Mouse (Mus musculus): ENCODE measurements around the gene Gins2.

DNA sequence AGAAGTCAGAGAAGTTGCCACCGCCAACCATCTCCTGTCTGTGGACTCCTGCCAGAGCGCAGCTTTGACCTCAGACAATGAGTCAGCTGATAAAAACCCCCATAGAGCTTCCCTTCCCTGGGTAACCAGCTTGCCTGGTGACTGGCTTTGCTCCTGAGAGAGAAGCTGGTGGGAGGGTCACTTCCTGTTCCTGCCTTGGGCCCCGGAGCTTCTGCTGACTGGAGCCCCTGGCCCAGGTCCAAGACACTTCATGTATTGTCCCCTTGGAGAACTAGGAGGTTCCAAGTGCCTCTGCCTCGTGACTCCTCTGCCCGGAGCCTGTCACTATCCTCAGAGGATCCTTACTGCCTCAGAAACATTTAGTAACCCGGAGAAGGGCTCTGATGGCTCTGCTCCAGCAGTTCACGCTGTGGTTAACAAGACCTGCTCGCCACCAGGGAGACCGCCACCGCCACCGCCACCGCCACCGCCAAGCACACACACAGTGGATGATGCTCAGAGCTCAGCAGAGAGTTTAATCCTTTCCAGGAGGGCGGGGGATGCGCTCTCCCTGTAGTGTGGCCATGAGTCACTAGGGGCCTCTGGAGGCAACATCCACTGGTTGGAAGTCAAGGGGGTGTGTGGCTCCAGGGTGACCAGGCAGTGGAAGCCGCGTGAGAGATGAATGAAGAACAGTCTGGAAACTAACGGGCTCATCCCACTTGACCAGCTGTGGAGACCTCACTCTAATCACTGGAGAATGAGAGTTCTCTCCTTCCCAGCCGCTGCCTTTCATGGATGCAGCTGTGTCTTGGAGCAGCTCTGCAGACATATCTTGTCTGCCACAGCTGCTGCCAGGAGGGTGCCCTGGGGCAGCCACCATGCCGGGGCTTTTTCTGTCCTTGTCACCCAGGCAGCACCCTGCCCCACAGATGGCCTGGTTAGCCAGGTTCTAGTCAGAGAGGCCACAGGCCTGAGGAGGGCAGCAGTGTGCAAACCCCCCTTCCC lies 25.0 kb downstream of the Gins2 start:
- no peak for TF ChIP-seq ZNF384 (IDR thresholded peaks at IDR 0.05; ENCODE audit: low read depth, low read length)
- TF ChIP-seq MAFK (IDR thresholded peaks at IDR 0.05; ENCODE audit: insufficient read depth, low read depth, low read length), result no peak
- no peak for TF ChIP-seq ZC3H11A (IDR thresholded peaks at IDR 0.05; ENCODE audit: borderline replicate concordance, low read depth, low read length)
- no peak for TF ChIP-seq HCFC1 (IDR thresholded peaks at IDR 0.05; ENCODE audit: borderline replicate concordance, insufficient read depth, low read length)

Data from ES-E14 (cell line).